Mouse (Mus musculus): ENCODE results near the gene Mum1. TPM values are rescaled to one million over a fixed set of nuclear protein-coding genes. Genes with fewer than 3 reads are reported as not detected.
A peak's percentile ranks its signal among the peaks of the same experiment; 100 is the strongest.
"Not testable (repeated sequence)": the region's sequence is repeated elsewhere in the genome, so short reads cannot be mapped to it uniquely, and the experiment has no call there.

The Mum1 gene
- total RNA-seq, 2 experiments from 2014 or later = 39.4 to 41.5 TPM

DNA sequence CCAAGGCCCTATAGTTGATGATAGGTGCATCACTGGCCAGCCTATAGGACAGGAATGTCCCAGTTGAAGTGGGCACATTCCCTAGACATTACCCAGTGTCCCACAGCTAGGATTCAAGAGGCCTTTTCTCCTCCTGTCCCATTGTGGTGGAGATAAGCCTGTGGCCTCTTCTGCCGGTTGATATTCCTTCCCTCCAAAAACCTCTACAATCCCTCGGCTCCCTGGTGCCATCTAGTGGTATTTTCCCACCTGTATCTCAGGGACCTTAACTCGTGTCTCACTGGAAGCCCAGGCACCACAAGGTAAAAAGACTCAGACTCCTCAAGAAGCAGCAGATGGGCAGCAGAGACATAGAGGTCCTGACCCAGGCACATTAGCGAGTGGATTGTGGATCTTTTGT is 19.4 kb downstream of the Mum1 start:
- DNase-seq (ENCODE audit: low spot score in 2 of 2) = peak; percentile 85 to 89
- intact Hi-C loops (cut with DNase I) = loop anchor here (1.0 to 5.0 kb wide), 2 partner anchors 48 to 70 kb away; no protein-coding TSS in a partner anchor

DNA sequence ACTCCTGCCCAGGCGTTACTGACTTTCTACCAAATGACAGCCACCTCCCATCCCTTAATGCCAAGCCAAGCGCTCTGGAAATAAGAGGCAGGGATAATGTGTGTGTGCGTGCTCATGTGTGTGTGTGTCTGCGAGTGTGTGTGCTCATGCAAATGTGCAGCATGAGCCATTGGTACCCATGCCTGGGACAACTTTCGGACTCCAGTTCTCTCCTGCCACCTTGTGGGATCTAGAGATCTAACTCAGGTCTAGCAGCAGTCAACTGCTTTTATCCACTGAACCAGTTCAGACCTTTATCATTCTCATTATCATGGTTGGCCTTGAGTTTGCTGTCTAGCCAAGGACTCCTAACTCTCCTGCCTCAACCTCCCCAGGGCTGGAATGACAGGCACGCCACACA is 21.6 kb downstream of the Mum1 start:
- intact Hi-C loops (cut with DNase I) = loop anchor here (5.0 kb wide), 1 partner anchor 51 kb away; no protein-coding TSS in a partner anchor
- peak; percentile 54 to 68 for DNase-seq (ENCODE audit: low spot score in 2 of 2)

DNA sequence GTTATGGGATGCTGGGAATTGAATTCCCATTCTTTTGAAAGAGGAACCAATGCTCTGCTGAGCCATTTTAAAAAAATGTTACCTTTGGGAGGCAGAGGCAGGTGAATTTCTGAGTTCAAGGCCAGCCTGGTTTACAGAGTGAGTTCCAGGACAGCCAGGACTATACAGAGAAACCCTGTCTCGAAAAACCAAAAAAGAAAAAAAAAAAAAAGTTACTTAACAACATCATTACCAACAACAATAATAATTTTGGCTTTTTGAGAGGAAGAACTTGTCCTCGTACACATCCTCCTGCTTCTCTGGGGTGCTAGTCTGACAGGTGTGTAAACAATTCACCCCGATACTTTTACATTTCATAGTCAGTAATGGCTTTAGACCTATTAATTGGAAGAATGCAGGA is 22.2 kb downstream of the Mum1 start:
- intact Hi-C loops (cut with DNase I) = loop anchor here (5.0 kb wide), 1 partner anchor 51 kb away; no protein-coding TSS in a partner anchor
- DNase-seq (ENCODE audit: low spot score in 2 of 2) = not testable (repeated sequence)

DNA sequence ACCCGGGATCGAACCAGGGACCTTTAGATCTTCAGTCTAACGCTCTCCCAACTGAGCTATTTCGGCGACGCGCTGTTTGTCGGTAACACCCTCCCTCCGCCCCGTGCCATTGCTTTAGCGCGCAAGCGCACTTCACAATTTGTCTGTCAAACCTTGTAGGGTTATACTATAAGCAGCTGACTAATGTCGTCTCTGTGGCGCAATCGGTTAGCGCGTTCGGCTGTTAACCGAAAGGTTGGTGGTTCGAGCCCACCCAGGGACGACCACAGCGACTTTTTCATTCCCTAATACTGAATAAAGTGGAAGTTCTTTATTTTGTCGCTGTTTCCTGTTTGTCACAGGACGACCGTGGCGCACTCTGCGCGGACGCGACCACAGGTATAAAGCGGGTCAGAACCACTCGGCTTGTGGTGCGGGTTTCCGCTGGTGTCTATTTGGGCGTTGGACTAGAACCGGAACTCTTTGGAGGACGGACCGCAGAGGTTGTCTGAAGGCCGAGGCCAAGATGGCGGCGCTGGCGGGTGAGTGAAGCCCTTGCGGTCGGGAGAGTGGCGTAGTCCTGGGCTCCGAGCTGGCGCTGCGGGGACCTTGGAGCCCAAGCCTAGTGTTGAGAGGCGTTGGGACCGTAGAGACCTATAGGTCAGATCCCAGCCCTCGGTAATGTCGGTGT is 22.9 kb downstream of the Mum1 start, which contains the start of gene Ndufs7:
Gene Ndufs7, plus strand, starts transcription at position 151 of the 670 bp plus-strand sequence.
- intact Hi-C loops (cut with DNase I) = loop anchor here (5.0 kb wide), 1 partner anchor 52 kb away; no protein-coding TSS in a partner anchor
- peak; percentile 97 to 98 for DNase-seq (ENCODE audit: low spot score in 2 of 2)

DNA sequence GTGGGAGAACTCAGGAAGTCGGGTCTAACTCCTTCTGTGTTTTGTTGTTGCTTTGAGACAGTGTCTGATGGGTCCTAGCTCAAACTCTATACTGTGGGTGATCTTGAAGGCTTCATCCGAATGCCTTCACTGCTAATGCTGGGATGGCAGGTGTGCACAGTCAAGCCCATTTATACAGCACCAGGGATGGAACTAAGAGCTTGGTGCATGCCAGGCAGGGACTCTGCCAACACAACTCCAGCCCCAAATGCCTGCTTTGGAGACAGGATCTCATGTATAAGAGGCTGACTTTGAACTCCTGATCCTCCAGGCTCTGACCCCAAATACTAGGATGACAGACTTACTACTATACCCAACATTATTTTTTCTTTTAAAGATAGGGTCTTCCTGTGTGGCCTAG is 23.8 kb downstream of the Mum1 start:
- intact Hi-C loops (cut with DNase I) = no loop called here
- no peak for DNase-seq (ENCODE audit: low spot score in 2 of 2)

DNA sequence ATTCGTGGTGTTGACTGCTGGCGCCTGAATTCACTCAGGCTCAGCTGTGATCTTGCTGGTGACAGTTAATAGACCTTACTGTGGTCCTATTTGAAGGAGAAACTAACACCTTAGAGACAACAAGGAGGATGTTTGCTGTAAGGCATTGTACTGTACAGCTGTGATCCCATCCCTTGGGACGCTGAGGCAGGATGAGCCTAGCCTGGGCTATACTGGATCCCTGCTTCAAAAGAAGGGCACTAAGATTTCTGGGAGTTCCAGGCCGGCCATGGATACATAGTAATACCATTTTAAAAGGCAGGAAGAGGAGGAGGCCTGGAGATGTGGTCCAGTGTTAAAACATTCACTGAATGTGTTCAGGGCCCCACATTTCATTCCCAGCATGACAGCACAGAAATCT is 24.3 kb downstream of the Mum1 start:
- DNase-seq (ENCODE audit: low spot score in 2 of 2) = no peak
- intact Hi-C loops (cut with DNase I) = no loop called here

DNA sequence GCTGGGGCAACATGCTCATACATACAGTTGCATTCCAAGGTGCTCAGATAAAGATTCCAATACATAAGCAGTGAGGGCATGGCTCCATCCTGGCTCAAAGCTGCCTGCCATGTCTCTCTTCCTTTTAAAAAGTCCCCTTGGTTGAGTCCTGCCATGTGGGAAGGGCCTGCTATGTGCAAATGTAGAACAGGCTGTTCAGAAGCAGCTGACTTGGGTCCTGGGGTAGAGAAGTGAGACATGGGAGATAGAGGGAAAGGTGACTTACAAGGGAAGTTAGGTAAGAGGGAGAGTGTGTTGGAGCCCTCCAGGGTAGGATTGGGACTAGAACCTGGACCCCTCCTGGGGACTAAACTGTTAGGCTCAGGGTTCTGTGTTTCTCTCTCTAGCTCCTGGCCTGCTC is 25.8 kb downstream of the Mum1 start:
- DNase-seq (ENCODE audit: low spot score in 2 of 2) = no peak
- intact Hi-C loops (cut with DNase I) = no loop called here

DNA sequence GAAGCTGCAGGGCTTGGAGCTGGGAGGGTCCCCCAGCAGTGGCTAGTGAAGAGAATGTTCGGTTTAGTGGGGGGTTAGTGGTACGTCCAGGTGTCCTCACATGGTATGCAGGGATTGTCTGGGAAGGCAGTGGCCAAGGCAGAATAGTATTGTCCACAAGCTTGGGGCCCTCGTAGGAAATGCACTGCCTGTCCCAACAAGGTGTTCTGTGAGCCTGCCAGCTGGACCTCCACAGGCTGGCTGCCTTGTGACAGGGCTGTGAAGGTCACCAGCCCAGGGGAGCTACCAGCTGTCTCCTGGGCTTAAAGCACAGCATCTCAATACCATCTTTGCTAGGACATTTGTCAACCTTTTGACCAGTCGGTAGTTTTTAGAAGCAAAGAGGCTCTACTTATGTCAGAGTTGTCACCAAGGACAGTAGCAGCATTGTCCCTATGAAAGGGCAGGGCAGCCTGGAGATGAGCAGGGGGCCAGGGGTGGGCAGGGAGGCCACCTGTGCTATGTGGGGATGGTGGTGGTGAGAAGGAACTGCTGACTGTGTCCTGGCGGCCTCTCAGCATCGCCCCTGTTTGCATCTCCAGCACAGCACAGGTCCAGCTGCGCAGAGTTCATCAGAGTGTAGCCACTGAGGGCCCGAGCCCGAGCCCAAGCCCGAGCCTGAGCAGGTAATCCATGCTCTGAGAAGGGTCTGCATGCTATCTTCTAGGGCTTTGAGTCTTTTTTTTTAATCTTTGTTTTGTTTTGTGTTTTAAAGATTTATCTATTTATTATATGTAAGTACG is 26.4 kb downstream of the Mum1 start:
- intact Hi-C loops (cut with DNase I) = no loop called here
- DNase-seq (ENCODE audit: low spot score in 2 of 2) = no peak

DNA sequence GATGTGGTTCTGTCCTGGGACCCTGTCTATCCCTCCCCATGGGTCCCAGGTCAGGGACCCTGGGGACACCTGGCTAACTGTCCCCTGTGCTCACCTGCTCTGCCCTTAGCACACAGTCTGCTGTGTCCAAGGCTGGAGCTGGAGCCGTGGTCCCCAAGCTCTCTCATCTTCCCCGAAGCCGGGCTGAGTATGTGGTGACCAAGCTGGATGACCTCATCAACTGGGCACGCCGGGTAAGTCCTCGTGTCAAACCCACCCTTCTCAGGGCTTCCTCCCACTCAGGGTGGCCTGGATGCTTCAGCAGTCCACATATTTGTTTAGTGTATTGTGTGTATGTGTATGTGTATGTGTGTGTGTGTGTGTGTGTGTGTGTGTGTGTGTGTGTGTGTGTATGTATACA is 27.3 kb downstream of the Mum1 start:
- no peak for DNase-seq (ENCODE audit: low spot score in 2 of 2)
- intact Hi-C loops (cut with DNase I) = no loop called here

DNA sequence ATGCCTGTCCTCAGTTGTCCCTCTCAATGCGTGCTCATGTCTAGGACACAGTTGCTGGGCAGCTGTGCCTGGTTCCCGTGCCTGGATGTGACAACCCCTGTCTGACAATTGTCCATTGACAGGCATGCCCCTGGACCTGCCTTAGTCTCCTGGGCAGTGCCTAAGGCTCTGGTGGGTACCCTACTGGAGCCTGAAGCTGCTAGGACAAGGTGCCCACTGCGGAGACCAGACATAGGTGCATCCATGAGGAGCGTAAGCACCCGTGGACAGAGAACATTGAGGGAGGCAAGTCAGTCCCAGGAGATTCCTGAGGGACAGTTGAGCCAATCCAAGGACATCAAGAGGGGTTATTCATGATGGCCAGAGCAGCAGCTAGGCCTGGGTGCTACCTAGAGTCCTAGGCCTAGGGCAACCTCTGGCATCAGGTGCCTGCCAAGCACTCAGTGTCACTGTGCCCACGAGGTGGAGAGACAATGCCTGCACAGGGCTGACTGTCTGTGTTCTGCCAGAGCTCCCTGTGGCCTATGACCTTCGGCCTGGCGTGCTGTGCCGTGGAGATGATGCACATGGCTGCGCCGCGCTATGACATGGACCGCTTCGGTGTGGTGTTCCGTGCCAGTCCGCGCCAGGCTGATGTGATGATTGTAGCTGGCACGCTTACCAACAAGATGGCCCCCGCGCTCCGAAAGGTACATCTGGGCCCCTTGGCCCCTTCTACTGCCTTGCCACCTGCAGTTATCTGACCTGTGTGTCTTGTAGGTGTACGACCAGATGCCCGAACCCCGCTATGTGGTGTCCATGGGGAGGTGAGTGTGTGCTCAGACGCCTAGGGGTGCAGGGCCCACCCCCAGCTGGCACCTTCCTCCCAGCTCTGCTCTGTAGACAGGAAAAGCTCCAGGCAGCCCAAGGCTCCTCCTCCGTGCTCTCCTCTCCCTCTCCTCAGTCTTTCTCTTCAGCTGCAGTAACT is 28.4 kb downstream of the Mum1 start:
- DNase-seq (ENCODE audit: low spot score in 2 of 2) = no peak
- intact Hi-C loops (cut with DNase I) = no loop called here

DNA sequence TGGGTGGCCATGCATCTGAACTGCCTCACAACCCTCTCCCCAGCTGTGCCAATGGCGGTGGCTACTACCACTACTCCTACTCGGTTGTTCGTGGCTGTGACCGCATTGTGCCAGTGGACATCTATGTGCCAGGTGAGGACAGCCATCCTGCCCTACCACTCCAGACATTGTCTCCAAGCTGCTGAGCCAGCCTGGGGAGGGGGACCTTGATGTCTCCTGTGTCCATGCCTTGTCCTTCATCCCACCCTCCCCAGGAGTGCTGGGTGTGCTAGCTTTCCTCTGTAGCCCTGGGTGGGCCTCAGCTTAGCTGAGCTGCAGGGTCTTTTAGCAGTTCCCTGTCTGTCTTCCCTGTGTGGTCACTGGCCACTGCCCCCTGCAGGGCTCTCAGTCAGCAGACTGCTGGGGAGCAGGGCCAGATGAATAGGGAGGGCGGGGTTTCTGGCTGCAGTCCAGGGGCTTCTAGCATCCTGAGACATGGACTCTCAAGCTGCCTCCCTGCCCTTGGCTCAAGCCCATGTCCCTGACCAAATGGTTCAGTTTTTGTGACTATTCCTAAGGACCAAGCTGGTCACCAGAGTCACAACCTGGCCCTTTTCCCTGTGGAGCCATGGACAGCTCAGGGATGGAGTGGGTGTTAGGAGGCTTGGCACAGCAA is 29.8 kb downstream of the Mum1 start:
- DNase-seq (ENCODE audit: low spot score in 2 of 2) = no peak
- intact Hi-C loops (cut with DNase I) = no loop called here

DNA sequence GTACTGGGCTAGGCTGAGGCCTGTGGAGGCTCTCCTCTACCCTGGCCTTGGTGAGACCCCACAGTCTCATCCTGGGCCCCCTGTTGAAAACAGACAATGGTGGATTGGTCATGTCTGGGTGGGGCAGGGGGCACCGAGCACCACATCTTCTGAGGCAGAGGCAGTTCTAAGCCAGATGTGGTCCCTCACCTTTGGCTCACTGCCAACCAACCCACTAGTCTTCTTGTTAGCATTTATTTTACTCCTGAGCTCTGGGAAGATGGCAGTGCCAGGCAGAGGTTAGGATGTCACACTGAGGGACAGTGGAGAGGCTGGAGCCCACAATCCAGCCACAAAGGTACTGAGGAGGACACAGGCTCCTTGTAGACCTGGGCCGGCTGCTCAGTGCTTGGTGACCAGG is 31.7 kb downstream of the Mum1 start:
- DNase-seq (ENCODE audit: low spot score in 2 of 2) = no peak
- intact Hi-C loops (cut with DNase I) = no loop called here

DNA sequence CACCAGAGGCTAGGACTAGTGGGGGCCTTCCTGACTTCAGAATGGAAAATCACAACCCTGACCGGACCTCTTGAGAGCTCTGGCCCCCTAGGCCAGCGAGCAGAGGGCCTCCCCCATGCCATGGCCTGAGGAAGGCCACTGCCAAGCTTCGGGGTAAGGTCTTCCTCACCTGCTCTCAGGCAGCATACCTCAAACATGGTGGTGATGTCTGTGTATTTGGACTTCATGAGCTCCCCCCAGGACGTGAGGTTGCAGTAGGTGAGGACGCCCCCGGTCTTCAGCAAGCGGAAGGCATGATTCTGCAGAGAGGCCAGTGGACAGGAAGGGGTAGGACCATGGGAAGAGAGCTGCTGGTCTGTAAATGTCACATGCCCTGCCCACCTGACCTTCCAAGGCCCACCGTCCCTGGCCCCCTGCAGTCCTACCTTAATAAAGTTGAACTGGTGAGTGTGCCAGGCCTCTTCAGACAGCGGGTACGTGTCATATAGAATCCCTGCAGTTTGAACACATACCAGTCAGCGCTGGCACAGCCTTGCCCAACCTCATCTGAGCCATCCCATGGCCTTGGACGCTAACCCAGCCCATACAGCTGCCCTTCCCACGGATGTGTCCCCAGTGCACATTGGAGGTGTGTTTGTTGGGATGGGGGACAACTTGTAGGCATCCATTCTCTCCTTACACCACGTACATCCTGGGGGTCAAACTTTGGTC is 32.7 kb downstream of the Mum1 start:
- intact Hi-C loops (cut with DNase I) = no loop called here
- no peak for DNase-seq (ENCODE audit: low spot score in 2 of 2)

DNA sequence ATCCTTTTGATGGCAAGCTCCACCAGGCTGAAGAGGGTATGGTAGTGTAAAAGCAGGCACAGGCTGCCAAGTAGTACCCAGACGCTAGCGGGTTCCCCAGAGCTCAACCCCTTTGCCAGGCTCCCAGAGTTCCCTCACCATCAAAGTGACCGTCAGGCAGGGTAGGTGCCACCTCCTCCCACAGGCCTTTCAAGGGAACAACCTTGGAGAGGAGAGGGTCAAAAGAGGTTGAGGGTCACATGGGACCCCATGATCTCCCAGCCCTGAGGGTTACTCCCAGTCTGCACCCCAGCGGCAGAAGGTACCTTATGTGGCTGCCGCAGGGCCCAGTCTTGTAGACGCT is 33.2 kb downstream of the Mum1 start:
- intact Hi-C loops (cut with DNase I) = no loop called here
- DNase-seq (ENCODE audit: low spot score in 2 of 2) = no peak

DNA sequence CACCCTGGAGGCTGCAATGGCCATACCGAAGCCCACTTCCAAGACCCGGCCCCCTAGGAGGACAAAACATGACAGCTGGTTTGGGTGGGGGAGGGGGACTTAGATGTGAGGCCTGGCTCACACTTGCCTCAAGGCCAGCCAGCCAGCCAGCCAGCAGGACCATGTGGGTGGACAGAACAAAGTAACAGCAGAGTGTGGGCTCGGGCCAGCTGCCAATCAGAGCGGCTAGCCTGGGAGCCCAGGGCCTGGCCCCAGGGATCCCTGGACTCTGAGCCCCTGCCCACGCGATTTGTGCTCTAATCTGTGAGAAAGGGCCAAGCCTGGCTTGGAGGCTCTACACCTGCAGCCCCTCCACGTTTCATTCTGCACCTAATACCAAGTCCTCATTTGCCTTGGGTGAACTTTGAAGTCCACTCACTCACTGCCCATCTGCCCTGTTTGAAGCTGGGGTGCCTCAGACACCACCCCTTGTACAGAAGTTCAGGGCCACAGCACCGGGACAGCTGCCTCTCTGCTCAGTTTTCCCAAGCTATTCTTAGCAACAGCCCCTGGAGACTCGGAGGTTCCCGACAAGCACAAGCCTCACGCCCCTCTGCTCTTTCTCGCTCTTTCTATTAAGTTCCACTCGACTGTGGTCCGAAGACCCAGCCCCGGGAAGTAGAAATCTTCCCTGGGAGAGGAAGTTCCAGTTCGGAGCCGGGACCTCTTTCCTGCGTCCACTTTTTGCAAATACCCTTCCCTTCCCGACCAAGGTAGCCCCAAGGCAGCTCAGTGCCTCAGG is 33.8 kb downstream of the Mum1 start:
- DNase-seq (ENCODE audit: low spot score in 2 of 2) = peak; percentile 70 to 79
- intact Hi-C loops (cut with DNase I) = no loop called here

DNA sequence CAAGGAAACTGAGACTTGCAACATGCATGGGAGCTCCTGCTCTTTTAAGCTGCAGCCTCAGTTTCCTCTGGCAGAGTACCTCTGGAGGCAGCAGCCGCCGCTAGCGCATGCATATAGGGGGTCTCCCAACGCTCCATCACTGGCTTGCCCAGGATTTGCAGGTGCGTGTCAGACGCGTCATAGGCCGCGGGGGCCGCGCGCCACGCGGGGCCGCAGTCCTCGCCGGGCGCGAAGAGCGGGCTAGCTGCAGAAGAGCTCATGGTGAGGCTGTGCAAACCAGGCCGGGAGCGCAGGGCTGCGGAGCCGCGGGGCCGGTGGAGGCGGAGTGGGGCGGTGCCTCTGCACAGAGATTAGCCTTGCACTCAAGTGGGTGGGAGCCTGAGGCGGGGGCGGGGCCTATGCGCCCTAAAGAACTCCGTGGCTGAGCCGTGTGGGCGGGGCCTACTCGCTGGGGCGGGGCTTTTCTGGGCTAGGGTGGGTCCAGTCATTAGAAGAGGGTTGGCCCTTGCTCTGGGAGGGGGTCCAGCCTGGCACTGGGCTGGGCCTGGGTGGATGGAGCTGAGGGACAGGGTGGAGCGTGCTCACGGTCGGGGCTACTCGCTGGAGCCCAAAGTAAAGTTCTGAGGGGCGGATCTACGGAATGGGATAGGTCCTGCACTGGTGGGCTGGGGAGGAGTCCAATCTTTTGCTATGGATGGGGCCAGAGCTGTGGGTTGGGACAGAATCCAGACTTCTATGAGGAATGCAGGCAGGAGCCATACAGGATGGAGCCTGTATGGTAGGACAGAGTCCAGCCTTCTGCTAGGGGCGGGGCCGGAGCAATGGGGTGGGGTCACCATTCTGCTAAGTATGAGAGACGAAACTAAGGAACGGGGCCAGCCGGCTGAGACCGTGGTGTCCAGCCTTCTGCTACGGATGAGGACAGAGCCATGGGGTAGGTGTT is 34.7 kb downstream of the Mum1 start, which contains the start of the genes Gamt and Dazap1:
Gene Gamt, minus strand, starts transcription at position 371 of the 943 bp plus-strand sequence.
Gene Dazap1, plus strand, starts transcription at position 845 of the 943 bp plus-strand sequence.
- intact Hi-C loops (cut with DNase I) = no loop called here
- DNase-seq (ENCODE audit: low spot score in 2 of 2) = peak; percentile 83 to 88

DNA sequence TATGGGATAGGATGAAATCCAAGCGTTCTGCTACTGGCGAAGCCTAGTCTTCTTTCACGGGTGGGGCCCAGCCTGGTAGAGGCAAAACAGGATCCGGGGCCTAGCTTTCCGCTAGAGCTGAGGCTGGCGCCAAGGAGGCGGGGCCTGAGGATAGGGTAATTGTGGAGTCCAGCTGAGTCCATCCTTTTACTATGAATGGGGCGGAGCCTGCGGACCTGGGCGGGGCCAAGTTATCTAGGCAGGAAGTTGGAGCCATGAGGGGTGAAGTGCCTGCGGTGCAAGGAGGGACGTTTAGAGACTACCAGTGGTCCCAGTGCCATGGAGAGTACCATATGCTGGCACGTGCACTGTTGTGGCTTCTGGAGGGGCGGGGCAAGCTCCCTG is 35.3 kb downstream of the Mum1 start:
- peak; percentile 81 to 93 for DNase-seq (ENCODE audit: low spot score in 2 of 2)
- intact Hi-C loops (cut with DNase I) = no loop called here
